Mouse (Mus musculus) spleen, adult 12 weeks (tissue): ENCODE data around the gene Theg.

ENCODE experiments used
- DNase-seq: peaks from one replicate; pipeline ENCODE4 v3.0.0; 2022; ENCODE audit warnings: low spot score

Gene Theg

DNA sequence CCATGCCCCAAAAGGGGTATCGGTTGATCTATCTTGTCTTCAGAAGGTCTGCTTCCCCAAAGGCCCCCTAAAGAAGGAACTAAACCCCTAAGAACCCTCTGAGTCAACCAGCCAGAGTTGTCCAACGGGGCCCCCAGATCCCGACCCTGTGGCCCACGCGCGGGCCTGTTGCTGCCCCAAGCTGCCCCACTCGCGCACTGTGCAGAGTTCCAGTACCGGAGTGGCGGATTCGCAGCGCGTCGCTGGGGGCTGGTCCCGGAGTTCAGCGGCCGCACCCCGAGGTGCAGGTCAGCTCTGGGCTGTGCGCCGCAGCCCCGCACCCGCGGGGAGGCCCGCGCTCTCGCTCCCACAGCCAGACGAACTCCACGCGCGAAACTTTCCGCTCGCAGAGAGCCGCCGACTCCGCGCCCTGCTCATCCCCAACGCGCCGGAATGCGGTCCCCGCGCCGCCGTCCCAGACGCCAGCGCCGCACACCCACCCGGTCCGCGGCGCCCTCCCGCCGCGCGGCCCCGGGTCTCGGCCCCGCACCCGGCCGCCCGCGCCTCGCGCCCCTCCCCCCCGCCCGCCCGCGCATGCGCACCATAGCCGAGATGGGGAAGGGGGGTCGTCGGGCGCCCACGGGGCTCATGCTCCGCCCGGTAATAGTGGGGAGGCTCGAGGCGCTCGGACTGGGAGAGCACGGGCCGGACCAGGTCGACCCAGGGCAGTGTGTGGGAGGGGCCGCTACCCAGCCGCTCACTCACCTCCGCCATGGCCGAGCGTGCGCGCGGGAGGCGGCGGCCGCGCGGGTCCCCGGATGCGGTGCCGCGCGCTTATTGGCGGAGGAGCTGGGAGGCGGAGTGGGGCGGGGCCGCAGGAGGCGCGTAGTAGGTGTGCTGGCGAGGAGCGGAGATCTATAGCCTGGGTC is 32.5 kb downstream of the Theg start, which contains the start of gene Mier2:
Gene Mier2 (minus strand): TSS at position 870 of the 908 bp plus-strand sequence.
- peak; percentile 55 for DNase-seq

DNA sequence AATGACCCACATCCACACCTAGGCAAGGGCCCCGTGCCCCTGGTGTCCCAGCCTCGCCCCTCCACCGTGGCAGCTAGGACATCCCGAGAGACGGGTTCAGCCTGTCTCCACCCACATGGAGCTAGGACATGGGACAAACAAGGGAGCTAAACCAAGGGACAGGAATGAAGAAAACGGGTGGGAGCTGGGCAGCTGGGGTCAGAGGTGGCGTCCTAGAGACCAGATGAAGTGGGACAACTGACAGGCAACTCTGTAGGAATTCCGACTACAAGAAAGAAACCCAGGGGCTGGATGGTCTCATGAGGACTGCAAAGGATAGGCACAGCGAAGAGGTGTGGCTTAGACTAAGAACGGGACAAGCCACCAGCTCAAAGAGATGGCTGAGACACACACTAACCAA is 33.4 kb downstream of the Theg start:
- no peak for DNase-seq

DNA sequence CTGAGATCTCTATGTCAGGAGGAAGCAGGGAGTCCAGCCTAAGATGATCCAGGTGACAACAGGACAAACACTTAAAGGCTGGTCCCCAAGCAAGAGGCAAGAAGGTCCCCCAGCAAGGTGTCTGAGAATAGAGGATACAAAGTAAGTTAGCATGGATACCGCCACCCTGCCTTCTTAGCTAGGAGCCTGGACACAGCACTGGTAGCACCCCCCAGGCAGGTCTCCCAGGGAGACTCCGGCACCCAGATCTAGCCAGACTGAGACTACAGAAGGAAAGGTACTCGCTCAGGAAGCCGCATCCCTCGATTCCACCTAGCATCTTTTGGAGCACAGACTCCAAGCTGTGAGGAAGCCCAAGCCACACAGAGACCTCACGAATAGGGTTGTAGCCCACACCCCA is 34.0 kb downstream of the Theg start:
- no peak for DNase-seq

GRCm38 (mm10) chr10:79552531-79552930 is 34.6 kb downstream of the Theg start:
- no peak for DNase-seq

GRCm38 (mm10) chr10:79550366-79550765 is 36.8 kb downstream of the Theg start:
- no peak for DNase-seq

- DNase-seq = no peak
These were observed 38.0 kb downstream of the Theg start for GRCm38 (mm10) chr10:79548971-79549723.

DNA sequence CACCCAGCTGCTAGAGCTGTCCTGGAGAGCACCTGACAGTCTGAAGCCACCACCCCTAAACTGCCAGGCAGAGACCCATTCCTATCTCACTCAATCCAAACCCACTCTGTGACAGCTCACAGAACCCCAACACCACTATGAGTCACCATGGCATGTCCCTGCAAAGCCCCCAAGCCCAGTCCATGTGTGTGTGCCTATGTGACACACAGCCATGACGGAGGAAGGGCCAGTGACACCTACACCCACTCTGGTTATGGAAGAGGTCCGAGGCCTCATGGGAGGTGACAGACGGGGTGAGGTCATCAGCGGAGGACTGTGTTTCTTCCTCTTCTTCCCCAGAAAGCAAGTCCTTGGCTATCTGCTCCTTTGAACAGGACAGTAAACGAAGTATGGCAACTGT is 38.6 kb downstream of the Theg start:
- no peak for DNase-seq

GRCm38 (mm10) chr10:79547148-79547675 is 39.9 kb downstream of the Theg start:
- no peak for DNase-seq

GRCm38 (mm10) chr10:79546483-79546882 is 40.6 kb downstream of the Theg start:
- no peak for DNase-seq

DNA sequence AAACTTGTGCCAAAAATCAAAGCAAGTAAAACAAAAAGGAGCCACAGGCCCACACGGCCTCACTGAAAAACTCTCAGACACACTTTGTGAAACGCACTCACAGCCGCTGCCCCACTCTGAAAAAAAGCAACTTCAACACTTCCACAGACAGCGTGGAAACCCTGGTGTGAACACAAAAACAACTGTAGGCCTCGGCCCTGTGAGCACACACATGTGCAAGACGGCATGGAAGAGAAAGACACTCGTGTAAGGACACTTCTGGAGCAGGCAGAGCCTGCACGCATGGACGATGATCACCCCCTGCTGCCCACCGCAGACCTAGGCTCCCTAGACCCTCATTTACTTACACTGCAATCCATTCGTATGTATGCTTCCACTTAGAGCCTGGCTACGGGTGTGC is 41.2 kb downstream of the Theg start:
- DNase-seq = no peak

- no peak for DNase-seq
These were observed 42.5 kb downstream of the Theg start for GRCm38 (mm10) chr10:79544631-79545030.

- no peak for DNase-seq
These were observed 43.1 kb downstream of the Theg start for GRCm38 (mm10) chr10:79543884-79544597.

- DNase-seq = no peak
These were observed 45.0 kb downstream of the Theg start for GRCm38 (mm10) chr10:79542171-79542570.

- no peak for DNase-seq
These were observed 45.6 kb downstream of the Theg start for GRCm38 (mm10) chr10:79541522-79541921.

DNA sequence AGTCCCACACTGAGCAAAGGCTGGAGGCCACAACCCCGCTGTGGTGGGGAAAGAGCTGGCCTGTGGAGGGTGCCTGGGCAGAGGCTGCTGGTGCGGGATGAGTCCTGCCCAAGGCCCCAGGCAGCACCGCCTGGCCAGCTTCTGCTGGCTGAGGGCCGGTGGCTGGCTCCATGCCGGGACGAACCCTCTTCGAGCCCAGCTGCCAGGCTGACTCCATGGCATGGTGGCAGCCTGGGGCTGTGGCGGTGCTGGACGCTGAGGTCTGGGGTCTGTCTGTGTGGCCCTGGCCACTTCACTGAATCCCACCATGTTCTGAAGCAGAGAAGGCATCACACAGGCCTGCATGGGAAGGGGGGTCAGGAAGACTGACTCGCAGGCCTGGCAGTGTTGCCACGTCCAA is 46.4 kb downstream of the Theg start:
- DNase-seq = no peak

- no peak for DNase-seq
These were observed 47.2 kb downstream of the Theg start for GRCm38 (mm10) chr10:79539701-79540495.

GRCm38 (mm10) chr10:79538873-79539272 is 48.3 kb downstream of the Theg start:
- no peak for DNase-seq

- DNase-seq = no peak
These were observed 48.8 kb downstream of the Theg start for GRCm38 (mm10) chr10:79538323-79538722.

- no peak for DNase-seq
These were observed 49.4 kb downstream of the Theg start for GRCm38 (mm10) chr10:79537781-79538180.

DNA sequence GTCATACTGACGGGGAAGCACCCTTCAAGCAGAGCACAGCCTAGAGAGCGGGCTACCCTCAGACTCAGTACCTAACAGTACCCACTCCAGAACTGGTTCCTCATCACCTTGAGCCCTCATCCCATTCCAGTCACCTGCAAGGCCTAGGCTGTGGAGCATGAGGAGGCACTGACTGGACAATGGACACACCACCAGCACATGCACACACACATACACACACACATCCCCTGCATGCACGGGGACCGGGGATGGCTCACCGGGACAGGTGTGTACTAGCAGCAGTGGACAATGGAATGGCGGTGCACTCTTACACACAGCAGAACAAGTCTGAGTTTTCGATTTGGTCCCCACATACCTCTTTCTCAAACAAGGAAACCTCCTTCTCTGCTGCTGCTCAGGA is 49.9 kb downstream of the Theg start:
- no peak for DNase-seq

DNA sequence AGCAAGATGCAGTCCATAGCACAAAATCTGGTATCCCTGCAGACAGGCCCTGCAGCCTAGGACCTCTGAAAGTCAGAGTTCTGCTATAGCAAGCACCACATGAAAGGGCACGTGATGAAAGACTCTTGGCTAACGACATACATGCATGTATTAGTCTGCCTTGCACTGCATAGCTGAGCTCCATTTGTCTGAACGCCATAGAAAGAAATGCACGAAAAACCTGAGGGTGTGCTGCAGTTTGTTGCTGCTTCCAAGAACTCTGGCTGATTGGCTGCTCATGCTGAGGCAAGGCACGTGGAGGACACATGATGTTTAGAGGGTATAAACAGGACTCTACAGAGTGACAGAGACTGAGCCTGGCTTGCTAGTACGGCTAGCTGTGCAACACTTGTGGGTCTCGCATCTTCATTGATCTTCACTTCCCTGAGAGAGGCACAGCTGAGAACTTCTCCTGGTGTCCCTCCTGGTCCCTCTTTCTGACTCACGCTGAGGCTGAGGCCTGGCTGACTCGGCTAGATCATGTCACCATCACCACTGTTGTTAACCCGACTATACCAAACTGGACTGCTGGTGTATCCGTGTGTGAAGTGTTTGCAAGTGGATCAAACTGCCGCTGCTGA is 50.6 kb downstream of the Theg start:
- no peak for DNase-seq
